Mouse (Mus musculus): ENCODE data around the gene Pfdn4.

Gene Pfdn4

DNA sequence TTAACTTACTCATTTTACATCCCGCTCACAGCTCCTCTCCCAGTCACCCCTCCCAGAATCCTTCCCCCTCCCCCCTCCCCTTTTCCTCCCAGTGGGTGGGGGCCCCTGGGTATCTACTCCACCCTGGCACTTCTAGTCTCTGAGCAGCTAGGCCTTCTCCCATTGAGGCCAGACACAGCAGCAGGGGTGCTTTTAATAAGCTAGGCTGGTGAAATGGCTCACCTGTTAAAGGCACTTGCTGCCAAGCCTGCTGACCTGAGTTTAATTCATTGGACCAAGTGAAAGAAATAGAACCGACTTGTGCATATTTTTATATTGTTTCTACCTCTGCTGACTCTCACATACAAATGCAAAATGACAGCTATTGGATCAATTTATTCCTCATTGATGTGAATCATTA is 52.9 kb downstream of the Pfdn4 start:
- DNase-seq (ENCODE audit: low spot score in 2 of 2) = no peak

DNA sequence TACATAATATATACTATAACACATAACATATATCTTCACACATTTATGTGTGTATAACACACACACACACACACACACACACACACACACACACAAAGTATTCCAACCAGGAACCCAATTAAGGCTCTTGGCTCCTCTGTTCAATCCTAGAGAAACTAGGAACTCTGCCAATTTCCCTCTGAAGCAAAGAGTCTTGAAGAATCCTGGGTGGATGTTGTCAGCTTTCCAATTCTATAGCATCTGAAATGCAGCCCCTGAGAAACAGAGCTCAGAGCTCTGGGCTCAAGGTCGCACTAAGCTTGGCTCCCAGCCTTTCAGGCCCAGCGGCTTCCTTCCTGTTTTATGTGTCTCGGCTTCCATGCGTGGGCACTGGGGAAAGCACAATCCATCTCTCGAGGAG is 54.0 kb downstream of the Pfdn4 start:
- DNase-seq (ENCODE audit: low spot score in 2 of 2) = no peak

DNA sequence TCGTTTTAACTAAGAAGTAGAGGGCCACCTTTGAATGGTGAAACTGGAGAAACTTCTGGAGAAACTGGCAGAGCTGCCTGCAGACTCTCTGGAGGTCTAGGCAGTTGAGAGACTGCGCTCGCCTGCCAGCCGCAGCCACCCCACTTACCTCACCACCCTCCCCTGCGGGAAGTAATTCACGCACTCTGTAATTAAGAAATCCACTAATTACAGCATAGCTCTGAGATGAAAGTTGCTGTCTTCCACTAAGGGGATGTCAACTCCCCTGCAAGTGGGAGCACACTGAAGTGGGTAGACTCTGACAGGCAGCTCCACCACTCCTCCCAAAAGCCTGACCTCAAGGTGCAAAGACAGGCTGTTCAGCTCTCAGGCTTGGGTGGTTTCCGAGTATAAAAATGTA is 55.9 kb downstream of the Pfdn4 start:
- DNase-seq (ENCODE audit: low spot score in 2 of 2) = no peak

GRCm38 (mm10) chr2:170563956-170564855 is 68.0 kb downstream of the Pfdn4 start:
- no peak for DNase-seq (ENCODE audit: low spot score in 2 of 2)

DNA sequence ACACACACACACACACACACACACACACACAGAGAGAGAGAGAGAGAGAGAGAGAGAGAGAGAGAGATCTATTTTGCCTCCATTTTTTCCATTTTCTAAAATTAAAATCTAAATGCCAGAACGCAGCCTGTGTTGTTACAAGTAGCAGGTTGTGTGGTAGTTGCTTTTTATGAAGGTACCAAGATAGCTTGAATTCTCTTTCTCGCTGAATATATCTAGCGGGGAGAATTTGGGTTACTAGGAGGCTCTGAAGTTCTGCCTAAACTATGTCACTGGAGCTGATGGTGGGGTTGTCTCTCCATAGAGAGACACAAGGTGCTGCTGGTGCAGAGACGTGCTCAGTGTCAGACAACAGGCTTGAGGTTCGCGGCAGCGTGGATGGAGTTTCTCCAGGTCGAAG is 68.8 kb downstream of the Pfdn4 start:
- DNase-seq (ENCODE audit: low spot score in 2 of 2) = no peak
